Mouse (Mus musculus): ENCODE results near the gene Pemt. TPM values are rescaled to one million over a fixed set of nuclear protein-coding genes. Genes with fewer than 3 reads are reported as not detected.

Pemt gene
- polyA plus RNA-seq, 1 experiment from 2014 or later = 8.8 TPM

GRCm38 (mm10) chr11:60026166-60026565 is 20.1 kb downstream of the Pemt start:
- no peaks in the 10 kb centered on the region for H3K9me3 ChIP-seq
- no peak overlapping the region for H3K4me3 ChIP-seq (replicated peaks)
- no peak overlapping the region for H3K27ac ChIP-seq
- H3K36me3 ChIP-seq = no peaks in the 10 kb centered on the region
- H3K4me1 ChIP-seq = peaks cover 7% of the 10 kb centered on the region; the same call in 1 of the 2 replicates
- H3K27me3 ChIP-seq (replicated peaks) = no peaks in the 10 kb centered on the region
- H3K9ac ChIP-seq = no peak overlapping the region
- H3K4me2 ChIP-seq = no peak overlapping the region
- no peak for ATAC-seq (ENCODE audit: insufficient read depth, low FRiP score, low read depth)
- WGBS = 76% methylated on average over 5 of the region's 5 CpGs

GRCm38 (mm10) chr11:60021201-60021600 is 25.1 kb downstream of the Pemt start:
- Histone ChIP-seq H3K4me2 (no peak overlapping the region), H3K27ac (no peak overlapping the region), H3K36me3 (no peaks in the 10 kb centered on the region), H3K4me1 (no peaks in the 10 kb centered on the region), H3K9me3 (no peaks in the 10 kb centered on the region), H3K9ac (no peak overlapping the region), H3K27me3 (replicated peaks) (no peaks in the 10 kb centered on the region), H3K4me3 (replicated peaks) (no peak overlapping the region)
- 89% methylated on average over 6 of the region's 6 CpGs for WGBS
- ATAC-seq (ENCODE audit: insufficient read depth, low FRiP score, low read depth) = no peak

GRCm38 (mm10) chr11:60016726-60017125 is 29.6 kb downstream of the Pemt start:
- no peaks in the 10 kb centered on the region for H3K36me3 ChIP-seq
- H3K27ac ChIP-seq = no peak overlapping the region
- ATAC-seq (ENCODE audit: insufficient read depth, low FRiP score, low read depth) = no peak
- no peak overlapping the region for H3K4me3 ChIP-seq (replicated peaks)
- H3K9me3 ChIP-seq = no peaks in the 10 kb centered on the region
- 47% methylated on average over 4 of the region's 4 CpGs for WGBS
- no peaks in the 10 kb centered on the region for H3K27me3 ChIP-seq (replicated peaks)
- no peaks in the 10 kb centered on the region for H3K4me1 ChIP-seq
- no peak overlapping the region for H3K4me2 ChIP-seq
- H3K9ac ChIP-seq = no peak overlapping the region

GRCm38 (mm10) chr11:60011516-60011915 is 34.8 kb downstream of the Pemt start:
- 80% methylated on average over 3 of the region's 3 CpGs for WGBS
- H3K9me3 ChIP-seq = no peaks in the 10 kb centered on the region
- H3K27me3 ChIP-seq (replicated peaks) = no peaks in the 10 kb centered on the region
- no peaks in the 10 kb centered on the region for H3K4me1 ChIP-seq
- no peak for ATAC-seq (ENCODE audit: insufficient read depth, low FRiP score, low read depth)
- no peak overlapping the region for H3K4me3 ChIP-seq (replicated peaks)
- H3K27ac ChIP-seq = no peak overlapping the region
- H3K36me3 ChIP-seq = no peaks in the 10 kb centered on the region
- no peak overlapping the region for H3K9ac ChIP-seq
- H3K4me2 ChIP-seq = no peak overlapping the region

GRCm38 (mm10) chr11:60009451-60009850 is 36.8 kb downstream of the Pemt start:
- Histone ChIP-seq H3K9me3 (no peaks in the 10 kb centered on the region), H3K4me1 (no peaks in the 10 kb centered on the region), H3K4me2 (no peak overlapping the region), H3K36me3 (no peaks in the 10 kb centered on the region), H3K27ac (no peak overlapping the region), H3K27me3 (replicated peaks) (no peaks in the 10 kb centered on the region), H3K9ac (no peak overlapping the region), H3K4me3 (replicated peaks) (no peak overlapping the region)
- 72% methylated on average over 3 of the region's 3 CpGs for WGBS
- no peak for ATAC-seq (ENCODE audit: insufficient read depth, low FRiP score, low read depth)

- Histone ChIP-seq H3K27me3 (replicated peaks) (no peaks in the 10 kb centered on the region), H3K9me3 (no peaks in the 10 kb centered on the region), H3K9ac (no peak overlapping the region), H3K36me3 (no peaks in the 10 kb centered on the region), H3K4me1 (no peaks in the 10 kb centered on the region), H3K4me3 (replicated peaks) (no peak overlapping the region), H3K4me2 (no peak overlapping the region), H3K27ac (no peak overlapping the region)
- 64% methylated on average over 3 of the region's 3 CpGs for whole genome bisulfite sequencing
- no peak for ATAC-seq (ENCODE audit: insufficient read depth, low FRiP score, low read depth)
Observed at GRCm38 (mm10) chr11:60005866-60006265, 40.4 kb downstream of the Pemt start.

- no peak overlapping the region for H3K4me2 ChIP-seq
- H3K27ac ChIP-seq = no peak overlapping the region
- H3K9me3 ChIP-seq = no peaks in the 10 kb centered on the region
- no peaks in the 10 kb centered on the region for H3K36me3 ChIP-seq
- no peaks in the 10 kb centered on the region for H3K4me1 ChIP-seq
- no peaks in the 10 kb centered on the region for H3K27me3 ChIP-seq (replicated peaks)
- H3K4me3 ChIP-seq (replicated peaks) = no peak overlapping the region
- no peak overlapping the region for H3K9ac ChIP-seq
- WGBS = 75% methylated on average over 6 of the region's 6 CpGs
- no peak for ATAC-seq (ENCODE audit: insufficient read depth, low FRiP score, low read depth)
Observed at GRCm38 (mm10) chr11:60004716-60005115, 41.6 kb downstream of the Pemt start.

- WGBS = 83% methylated on average over 8 of the region's 8 CpGs
Observed at GRCm38 (mm10) chr11:60003811-60004210, 42.5 kb downstream of the Pemt start.

GRCm38 (mm10) chr11:60001231-60001980 is 44.9 kb downstream of the Pemt start:
- no peak overlapping the region for H3K4me3 ChIP-seq (replicated peaks)
- WGBS = 74% methylated on average over 5 of the region's 5 CpGs

More at GRCm38 (mm10) chr11:60003811-60004210, 42.5 kb downstream of the Pemt start:
- no peaks in the 10 kb centered on the region for H3K4me1 ChIP-seq
- no peaks in the 10 kb centered on the region for H3K36me3 ChIP-seq
- no peak overlapping the region for H3K4me2 ChIP-seq
- H3K9me3 ChIP-seq = no peaks in the 10 kb centered on the region
- H3K9ac ChIP-seq = no peak overlapping the region
- no peaks in the 10 kb centered on the region for H3K27me3 ChIP-seq (replicated peaks)
- no peak overlapping the region for H3K27ac ChIP-seq
- H3K4me3 ChIP-seq (replicated peaks) = no peak overlapping the region
- ATAC-seq (ENCODE audit: insufficient read depth, low FRiP score, low read depth) = no peak

GRCm38 (mm10) chr11:59994318-59994717 is 52.0 kb downstream of the Pemt start:
- Histone ChIP-seq H3K4me2 (no peak overlapping the region), H3K9me3 (no peaks in the 10 kb centered on the region), H3K4me1 (no peaks in the 10 kb centered on the region), H3K27me3 (replicated peaks) (no peaks in the 10 kb centered on the region), H3K9ac (no peak overlapping the region), H3K4me3 (replicated peaks) (no peak overlapping the region), H3K36me3 (no peaks in the 10 kb centered on the region), H3K27ac (no peak overlapping the region)
- 32% methylated on average over 9 of the region's 9 CpGs for WGBS
- no peak for ATAC-seq (ENCODE audit: insufficient read depth, low FRiP score, low read depth)

More at GRCm38 (mm10) chr11:60001231-60001980, 44.9 kb downstream of the Pemt start:
- no peaks in the 10 kb centered on the region for H3K36me3 ChIP-seq
- H3K4me2 ChIP-seq = no peak overlapping the region
- ATAC-seq (ENCODE audit: insufficient read depth, low FRiP score, low read depth) = no peak
- H3K9ac ChIP-seq = no peak overlapping the region
- H3K9me3 ChIP-seq = no peaks in the 10 kb centered on the region
- H3K4me1 ChIP-seq = no peaks in the 10 kb centered on the region
- H3K27me3 ChIP-seq (replicated peaks) = no peaks in the 10 kb centered on the region
- no peak overlapping the region for H3K27ac ChIP-seq

- Histone ChIP-seq H3K4me3 (replicated peaks) (no peak overlapping the region), H3K27ac (no peak overlapping the region), H3K9ac (no peak overlapping the region), H3K27me3 (replicated peaks) (no peaks in the 10 kb centered on the region), H3K4me1 (no peaks in the 10 kb centered on the region), H3K36me3 (no peaks in the 10 kb centered on the region), H3K9me3 (no peaks in the 10 kb centered on the region), H3K4me2 (no peak overlapping the region)
- 57% methylated on average over 8 of the region's 8 CpGs for whole genome bisulfite sequencing
- no peak for ATAC-seq (ENCODE audit: insufficient read depth, low FRiP score, low read depth)
Observed at GRCm38 (mm10) chr11:59991365-59991764, 54.9 kb downstream of the Pemt start.

GRCm38 (mm10) chr11:59989406-59989805 is 56.9 kb downstream of the Pemt start:
- 82% methylated on average over 1 of the region's 1 CpGs for WGBS
- no peak overlapping the region for H3K9ac ChIP-seq
- ATAC-seq (ENCODE audit: insufficient read depth, low FRiP score, low read depth) = no peak
- no peak overlapping the region for H3K4me3 ChIP-seq (replicated peaks)
- H3K9me3 ChIP-seq = no peaks in the 10 kb centered on the region
- H3K4me1 ChIP-seq = no peaks in the 10 kb centered on the region
- no peaks in the 10 kb centered on the region for H3K36me3 ChIP-seq
- no peak overlapping the region for H3K4me2 ChIP-seq
- no peaks in the 10 kb centered on the region for H3K27me3 ChIP-seq (replicated peaks)
- H3K27ac ChIP-seq = no peak overlapping the region

GRCm38 (mm10) chr11:59977831-59978230 is 68.5 kb downstream of the Pemt start:
- 83% methylated on average over 5 of the region's 5 CpGs for WGBS
- Histone ChIP-seq H3K9ac (no peak overlapping the region), H3K4me3 (replicated peaks) (no peak overlapping the region), H3K27ac (no peak overlapping the region), H3K4me2 (no peak overlapping the region), H3K27me3 (replicated peaks) (no peaks in the 10 kb centered on the region), H3K36me3 (no peaks in the 10 kb centered on the region), H3K9me3 (no peaks in the 10 kb centered on the region), H3K4me1 (no peaks in the 10 kb centered on the region)
- no peak for ATAC-seq (ENCODE audit: insufficient read depth, low FRiP score, low read depth)
